Mouse (Mus musculus) small intestine, adult 2 months (tissue): ENCODE results near the gene Rpl36al.

Source experiments
- CTCF ChIP-seq: fragments of 200-500 bp; IDR thresholded peaks from 2 replicates; pipeline ENCODE4 v1.5.1; 2012; ENCODE audit warnings: low read depth, mild to moderate bottlenecking, control low read depth, inconsistent platforms, low read length, moderate library complexity, mixed read lengths; ENCODE audit not compliant: insufficient replicate concordance, insufficient read length; ENCODE audit errors: extremely low read depth
- POLR2A ChIP-seq: fragments of 200-500 bp; IDR thresholded peaks from 2 replicates; pipeline ENCODE4 v1.6.1; 2012; ENCODE audit warnings: low read depth, mild to moderate bottlenecking, control low read depth, inconsistent platforms, low read length, moderate library complexity

- TF ChIP-seq CTCF (no peak), POLR2A (no peak)
Observed at GRCm38 (mm10) chr12:69177526-69177925, 6.4 kb downstream of the Rpl36al start.
